Mouse (Mus musculus) embryonic fibroblast, embryonic 13.5 days (primary cell): ENCODE data around the gene Lingo1.

Experiments
- CTCF ChIP-seq: IDR thresholded peaks from 2 replicates; pipeline ENCODE4 v1.5.1; 2011; ENCODE audit warnings: mild to moderate bottlenecking, control low read depth, low read length, moderate library complexity, borderline replicate concordance; ENCODE audit not compliant: insufficient read depth
- POLR2A ChIP-seq: IDR thresholded peaks from 2 replicates; pipeline ENCODE4 v1.6.1; 2011; ENCODE audit warnings: low read depth, mild to moderate bottlenecking, control low read depth, low read length, moderate library complexity

DNA sequence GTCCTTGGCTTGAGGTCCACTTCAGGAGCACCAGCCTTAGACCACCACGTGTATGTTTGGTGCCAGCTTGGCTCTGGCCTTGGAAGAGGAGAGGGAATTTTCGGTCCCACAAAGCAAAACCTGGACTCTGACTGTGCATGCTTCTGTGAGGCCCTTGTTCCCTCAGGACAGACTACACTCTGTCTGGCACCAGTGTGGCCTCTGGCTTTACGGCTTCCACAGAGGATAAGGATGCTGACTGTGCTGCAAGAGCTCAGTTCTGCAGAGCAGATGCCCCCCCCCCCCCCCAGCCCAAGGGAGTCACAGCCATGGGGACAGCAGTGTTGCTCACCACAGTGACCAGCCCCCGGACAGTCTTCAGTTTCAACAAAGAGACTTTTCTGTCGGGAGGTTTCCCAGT lies 206.5 kb downstream of the Lingo1 start:
- TF ChIP-seq POLR2A, result no peak
- no peak for TF ChIP-seq CTCF
